Mouse (Mus musculus): ENCODE measurements around the gene Ltb4r2.

Ltb4r2 gene

DNA sequence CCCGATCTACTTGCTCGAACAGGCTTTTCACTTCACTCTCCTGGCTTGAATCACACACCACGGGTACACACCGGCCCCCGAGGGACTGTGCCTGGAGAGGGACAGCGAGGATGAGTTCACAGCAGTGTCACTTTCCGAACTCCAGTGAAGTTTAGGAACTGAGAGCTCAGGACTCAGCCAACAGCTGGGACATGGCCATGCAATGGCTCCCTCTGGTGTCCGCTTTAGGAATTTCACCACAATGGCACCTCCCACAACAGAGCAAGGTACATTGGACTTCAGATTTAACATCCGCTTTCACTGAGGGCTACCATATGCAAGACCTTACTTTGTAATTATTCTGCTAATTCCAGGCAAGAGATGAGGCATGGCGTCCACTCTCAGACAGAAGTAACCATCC lies 17.5 kb upstream of the Ltb4r2 start:
- DNase-seq: peak; percentile 92

DNA sequence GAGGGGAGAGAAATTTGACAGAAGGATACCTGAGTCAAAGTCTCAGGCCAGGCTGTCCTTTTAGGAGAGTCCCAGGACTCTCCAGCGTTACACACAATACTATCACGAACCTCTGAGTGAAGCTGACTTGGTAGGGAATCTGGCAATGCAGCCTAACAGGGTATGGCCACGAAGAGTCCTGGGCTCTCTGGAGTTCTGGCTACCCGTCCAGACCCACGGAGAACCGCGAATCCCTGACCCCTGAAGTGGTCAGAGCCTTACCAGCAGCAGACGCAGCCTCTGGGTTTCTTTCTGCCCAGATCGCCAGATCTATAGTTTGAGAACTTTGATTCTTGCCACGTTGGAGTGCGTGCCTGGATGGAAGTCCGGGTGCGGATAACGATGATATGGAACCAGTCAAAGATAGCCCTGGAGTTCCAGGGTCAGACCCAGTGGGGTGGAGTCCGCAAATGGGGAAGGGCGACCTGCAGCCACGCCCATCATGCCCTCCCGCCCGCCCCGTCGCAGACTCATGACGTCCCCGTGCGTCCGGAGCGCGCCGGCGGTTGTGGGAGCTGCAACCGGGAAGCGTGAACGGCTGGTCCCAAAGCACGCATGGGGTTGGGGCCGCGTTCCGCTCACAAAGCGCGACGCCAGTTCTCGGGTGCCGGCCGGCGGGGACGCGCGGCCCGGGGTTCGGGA lies 15.9 kb upstream of the Ltb4r2 start, which contains the start of the genes Dhrs1 and Nop9:
Gene Dhrs1 (minus strand): TSS at position 511 of the 681 bp plus-strand sequence.
Gene Nop9 (plus strand): TSS at position 514 of the 681 bp plus-strand sequence.
- peak; percentile 92 for DNase-seq

DNA sequence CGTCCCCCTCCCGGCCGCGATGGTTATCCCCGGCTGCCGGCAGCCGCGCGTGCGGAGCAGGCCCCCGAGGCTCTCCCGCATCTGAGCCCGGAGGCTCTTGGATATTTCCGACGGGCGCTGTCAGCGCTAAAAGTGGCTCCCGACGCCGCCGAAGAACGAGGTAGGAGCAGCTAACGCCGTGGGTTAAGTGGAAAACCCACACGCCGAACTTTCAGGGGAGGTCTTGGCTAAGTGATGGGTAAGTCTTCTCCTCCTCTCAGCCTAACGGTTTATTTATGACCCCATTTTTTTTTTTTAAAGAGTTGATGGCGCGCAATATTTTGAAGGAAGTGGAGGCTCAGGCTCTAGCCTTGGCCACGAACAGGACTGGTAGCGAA lies 15.4 kb upstream of the Ltb4r2 start:
- DNase-seq: no peak

DNA sequence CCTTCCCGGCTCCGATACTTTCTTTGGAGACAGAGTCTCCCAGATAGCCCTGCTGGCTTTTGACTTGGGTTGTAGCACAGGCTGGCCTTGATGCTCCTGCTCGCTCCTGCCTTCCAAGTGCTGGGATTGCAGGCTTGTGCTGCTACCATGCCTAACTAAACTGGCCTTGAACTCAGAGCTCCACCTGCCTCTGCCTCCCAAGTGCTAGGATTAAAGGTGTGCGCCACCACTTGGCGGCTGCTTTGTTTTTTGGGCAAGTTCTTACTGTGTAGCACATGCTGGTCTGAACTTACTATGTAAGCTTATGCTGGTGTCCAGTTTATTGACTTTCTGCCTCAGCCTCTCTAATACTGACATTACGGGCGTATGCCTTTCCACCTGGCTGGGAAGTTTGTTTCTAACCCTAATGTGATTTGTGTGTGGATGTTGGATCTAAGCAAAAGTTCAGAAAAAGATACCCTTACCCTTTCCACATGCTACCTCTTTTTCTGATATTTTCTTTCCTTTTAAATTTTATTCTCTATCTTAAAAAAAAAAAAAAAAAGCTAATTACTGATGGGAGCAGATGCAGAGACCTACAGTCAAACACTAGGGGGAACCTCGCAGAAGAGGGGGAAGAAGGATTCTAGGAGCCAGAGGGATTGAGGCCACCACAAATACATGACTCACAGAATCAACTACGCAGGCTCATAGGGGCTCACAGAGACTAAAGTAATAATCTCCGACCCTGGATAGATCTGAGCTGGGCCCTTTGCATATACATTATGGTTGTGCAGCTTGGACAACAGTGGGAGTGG lies 14.0 kb upstream of the Ltb4r2 start:
- DNase-seq: no peak

DNA sequence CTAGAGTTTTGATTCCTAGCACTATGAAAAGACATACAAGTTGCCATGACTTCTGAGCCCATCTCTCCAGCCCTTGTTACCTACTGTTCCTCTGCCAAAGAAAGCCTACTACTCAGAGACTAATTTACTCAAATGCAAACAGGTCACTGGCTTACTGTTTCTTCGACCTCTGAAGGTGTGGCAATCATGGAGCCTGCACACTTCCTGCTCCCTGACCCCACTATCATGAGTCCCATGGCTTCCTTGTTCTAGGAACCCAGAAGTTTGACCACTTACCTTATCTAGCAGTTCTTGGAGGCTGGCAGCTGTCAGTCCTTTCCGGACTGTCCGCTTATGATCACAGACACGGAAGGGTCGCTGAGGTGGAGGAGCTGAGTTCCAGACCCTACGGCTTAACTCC lies 3.7 kb upstream of the Ltb4r2 start:
- DNase-seq: no peak

DNA sequence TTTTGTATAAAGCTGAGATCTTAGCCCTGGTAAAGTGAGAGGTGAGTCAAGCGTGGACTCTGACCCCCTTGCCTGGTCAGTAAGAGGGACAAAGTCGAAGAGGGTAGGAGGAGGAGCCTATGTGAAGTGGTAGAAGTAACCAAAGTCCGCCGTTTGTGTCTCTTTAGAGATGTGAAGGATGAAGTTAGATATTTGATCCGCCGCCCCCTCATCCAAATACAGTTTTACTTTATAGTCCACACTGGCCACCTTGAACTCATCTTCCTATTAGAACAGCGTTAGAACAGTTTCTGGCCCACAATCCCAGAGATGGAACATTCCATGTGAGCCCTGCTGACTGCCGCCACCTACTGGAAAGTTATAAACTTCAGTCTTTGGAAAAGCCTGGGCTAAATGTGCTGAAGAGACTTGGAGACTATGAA lies 2.9 kb upstream of the Ltb4r2 start, which contains the start of gene Cideb:
Gene Cideb (minus strand): TSS at position 96 of the 422 bp plus-strand sequence.
- peak; percentile 39 for DNase-seq

DNA sequence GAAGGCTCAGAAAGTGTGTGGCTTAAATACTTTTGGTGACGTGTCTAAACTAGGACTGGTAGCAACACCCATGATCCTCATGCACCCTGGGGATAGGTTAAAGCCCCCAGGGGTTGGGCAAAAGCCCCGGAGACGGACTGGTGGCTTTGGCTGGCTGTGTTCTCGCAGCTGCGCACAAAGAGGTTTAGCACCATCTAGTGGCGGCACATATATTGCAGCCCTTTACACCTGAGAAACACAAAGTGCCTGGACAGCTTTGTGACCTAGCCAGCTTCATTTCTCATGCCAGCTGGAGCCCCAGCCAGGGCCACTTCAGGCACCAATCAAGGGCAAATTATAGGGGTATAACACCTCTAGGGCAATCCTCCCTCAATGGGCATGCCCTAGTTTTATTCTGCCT lies 1.1 kb upstream of the Ltb4r2 start:
- DNase-seq: peak; percentile 92

DNA sequence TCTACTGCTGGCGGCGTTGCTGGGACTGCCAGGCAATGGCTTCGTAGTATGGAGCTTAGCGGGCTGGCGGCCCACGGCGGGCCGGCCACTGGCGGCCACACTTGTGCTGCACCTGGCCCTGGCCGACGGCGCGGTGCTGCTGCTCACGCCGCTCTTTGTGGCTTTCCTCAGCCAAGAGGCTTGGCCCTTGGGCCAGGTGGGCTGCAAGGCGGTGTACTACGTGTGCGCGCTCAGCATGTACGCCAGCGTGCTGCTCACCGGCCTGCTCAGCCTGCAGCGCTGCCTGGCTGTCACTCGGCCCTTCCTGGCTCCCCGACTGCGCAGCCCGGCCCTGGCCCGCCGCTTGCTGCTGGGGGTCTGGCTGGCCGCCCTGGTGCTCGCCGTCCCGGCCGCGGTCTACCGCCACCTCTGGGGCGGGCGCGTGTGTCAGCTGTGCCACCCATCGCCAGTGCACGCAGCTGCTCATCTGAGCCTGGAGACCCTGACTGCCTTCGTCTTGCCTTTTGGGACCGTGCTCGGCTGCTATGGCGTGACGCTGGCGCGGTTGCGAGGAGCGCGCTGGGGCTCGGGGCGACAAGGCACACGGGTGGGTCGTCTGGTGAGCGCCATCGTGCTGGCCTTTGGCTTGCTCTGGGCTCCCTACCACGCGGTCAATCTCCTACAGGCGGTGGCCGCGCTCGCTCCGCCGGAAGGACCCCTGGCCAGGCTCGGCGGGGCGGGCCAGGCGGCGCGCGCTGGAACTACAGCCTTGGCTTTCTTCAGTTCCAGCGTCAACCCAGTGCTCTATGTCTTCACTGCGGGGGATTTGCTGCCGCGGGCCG lies 983 bp downstream of the Ltb4r2 start:
- peak; percentile 63 for DNase-seq

DNA sequence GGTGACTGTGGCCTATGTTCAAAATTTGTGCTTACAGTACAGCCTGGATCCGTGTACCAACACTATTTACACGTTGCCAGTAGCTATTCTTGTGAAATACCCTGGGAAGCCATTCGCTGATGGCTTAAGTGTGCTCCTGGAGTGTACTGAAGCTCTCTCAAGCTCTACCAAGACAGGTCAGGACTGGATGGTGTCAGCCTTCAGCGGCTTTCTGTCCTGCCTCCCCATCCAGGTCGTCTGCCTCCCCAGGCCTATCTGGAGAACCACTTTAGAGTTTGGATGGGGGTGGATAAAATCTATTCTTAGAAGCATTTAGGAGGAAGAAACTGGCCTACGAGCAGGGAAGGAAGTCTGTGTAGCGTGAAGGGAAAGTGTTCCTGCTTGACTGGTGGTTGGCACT lies 1.9 kb downstream of the Ltb4r2 start:
- no peak for DNase-seq

DNA sequence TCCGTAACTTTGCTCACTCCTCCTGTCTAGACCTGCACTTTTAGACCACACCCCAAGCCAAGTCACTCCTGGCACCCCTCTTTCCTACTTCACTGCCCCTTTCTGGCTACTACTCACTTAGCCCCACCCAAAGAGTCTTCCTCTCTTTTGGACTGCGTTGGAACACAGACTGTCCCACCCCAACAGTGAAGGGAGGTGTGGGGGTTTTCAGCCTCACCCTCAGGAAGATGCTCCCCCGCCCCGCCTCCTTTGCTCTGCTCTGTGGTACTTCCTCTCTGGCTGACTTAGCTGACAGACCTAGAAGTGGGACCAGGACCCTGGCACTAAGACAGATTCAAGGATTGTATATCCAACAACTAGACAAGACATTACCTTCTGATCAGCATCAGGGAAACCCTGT lies 4.5 kb downstream of the Ltb4r2 start, which contains the start of gene Ltb4r1:
Gene Ltb4r1 (plus strand): TSS at position 267 of the 400 bp plus-strand sequence.
- DNase-seq: peak; percentile 41

DNA sequence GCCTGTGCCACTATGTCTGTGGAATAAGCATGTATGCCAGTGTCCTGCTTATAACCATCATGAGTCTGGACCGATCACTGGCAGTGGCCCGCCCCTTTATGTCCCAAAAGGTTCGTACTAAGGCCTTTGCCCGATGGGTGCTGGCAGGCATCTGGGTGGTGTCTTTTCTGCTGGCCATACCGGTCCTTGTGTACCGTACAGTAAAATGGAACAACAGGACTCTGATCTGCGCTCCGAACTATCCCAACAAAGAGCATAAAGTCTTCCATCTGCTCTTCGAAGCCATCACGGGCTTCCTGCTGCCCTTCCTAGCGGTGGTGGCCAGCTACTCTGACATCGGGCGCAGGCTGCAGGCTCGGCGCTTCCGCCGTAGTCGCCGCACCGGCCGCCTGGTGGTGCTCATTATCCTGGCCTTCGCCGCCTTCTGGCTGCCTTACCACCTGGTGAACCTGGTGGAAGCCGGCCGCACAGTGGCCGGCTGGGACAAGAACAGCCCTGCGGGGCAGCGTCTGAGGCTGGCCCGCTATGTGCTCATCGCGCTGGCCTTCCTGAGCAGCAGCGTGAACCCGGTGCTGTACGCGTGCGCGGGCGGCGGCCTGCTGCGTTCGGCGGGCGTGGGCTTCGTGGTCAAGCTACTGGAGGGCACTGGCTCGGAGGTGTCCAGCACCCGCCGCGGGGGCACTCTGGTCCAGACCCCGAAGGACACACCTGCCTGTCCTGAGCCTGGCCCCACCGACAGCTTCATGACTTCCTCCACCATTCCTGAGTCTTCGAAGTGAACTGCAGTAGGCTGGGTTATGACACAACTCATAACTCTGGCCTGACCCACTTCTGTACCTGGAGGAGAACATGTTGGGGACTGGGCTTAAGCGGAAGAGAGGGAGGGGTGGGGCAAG lies 6.5 kb downstream of the Ltb4r2 start:
- DNase-seq: peak; percentile 54

DNA sequence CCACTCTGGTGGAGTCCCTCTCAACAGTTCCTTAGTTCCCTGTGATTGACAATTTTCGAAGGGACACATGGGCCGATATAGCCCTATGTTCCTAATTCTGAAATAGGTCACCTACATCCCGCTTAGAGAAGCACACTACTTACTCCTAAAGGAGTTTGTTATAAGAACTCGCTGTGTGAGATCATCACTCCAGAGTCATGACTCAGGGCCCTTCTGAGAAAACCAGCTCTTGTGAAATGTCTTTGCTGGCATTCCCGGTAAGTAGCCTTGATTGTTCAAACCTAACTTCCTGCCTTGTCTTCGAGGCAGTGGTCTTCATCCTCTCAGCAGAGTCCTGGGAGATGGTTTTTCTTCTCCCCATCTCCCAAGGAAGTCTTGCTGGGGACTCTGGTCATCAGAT lies 7.3 kb downstream of the Ltb4r2 start:
- no peak for DNase-seq

DNA sequence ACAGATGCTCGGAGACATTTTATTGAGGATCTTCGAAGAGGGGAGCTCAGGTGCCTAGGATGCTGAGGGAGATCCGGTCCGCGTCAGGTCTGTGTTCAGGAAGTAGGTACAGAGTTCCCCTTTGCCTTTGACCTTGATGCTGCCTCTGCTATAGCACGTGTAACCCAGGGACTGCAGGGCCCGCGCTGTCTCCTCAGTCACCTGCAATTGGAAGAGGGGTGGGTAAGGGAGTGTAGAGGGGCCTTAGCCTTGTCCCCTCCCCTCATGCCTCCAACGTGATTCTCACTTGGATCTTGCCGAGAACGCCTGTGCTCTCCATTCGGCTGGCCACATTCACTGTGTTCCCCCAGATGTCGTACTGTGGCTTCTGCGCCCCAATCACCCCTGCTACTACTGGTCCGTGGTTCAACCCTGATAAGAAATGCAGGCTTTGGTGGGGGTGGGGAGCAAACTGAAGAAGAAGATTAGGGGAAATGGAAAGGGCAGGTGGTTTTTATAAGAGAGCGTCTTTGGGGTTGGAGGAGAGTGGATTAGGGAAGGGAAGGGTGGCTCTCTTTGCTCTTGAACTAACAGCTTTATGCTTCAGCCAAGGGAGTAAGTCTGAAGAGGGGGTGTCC lies 8.0 kb downstream of the Ltb4r2 start:
- DNase-seq: no peak

DNA sequence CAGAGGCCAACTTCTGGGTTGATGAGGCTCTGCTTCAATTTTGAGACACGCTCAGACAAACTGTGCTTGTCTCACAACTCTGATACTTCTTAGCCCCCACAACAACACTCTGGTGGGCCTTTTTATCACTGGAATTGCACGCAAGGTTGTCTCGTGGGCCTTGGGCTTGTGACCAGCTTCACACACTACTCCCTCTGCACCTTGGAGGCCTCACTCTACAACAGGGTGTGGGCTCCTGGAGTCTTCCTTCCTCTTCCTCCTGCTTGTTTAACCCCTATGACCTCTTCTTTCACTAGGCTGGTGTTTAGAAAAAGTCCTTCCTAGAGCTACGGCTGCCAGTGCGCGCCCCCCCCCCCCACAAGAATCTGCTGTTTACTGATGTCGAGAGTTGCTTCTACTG lies 15.5 kb downstream of the Ltb4r2 start:
- peak; percentile 0 for DNase-seq

DNA sequence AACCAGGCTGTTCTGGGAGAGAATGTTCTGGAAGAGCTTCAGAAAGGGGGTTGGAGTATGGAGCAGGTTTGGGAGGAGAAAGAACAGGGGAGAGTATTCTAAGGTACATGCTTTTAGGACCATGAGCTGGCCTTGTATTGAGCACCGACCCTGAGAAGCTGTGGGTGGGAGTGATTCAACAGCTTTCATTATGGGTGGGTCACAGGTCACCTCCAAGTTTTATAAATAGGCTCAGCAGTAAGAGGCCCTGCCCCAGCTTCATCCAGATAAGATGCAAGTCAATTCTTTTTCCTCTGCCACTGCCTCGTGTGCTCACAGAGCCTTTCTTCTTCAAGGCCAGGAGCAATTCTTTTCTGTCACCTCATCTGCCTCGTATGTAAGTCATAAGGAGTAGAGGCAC lies 15.9 kb downstream of the Ltb4r2 start:
- peak; percentile 1 for DNase-seq

DNA sequence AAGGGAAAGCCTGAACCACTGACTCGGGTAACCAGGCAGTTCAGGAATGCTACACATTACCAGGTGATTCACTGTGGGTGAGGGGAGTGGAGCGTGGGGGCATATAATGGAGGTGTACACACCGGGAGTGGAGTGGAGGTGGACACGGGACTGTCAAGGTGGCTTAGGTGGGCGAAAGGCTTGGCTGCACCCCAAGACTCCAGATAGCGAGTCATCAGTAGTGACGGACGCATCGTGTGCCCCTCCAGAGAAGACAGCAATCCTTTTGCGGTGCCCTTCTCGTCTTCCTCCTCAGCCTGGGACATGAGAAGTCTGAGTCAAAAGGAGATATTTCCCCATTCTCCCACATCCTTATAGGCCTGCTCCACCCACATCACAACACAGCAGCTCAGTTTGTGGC lies 16.6 kb downstream of the Ltb4r2 start:
- peak; percentile 3 for DNase-seq

DNA sequence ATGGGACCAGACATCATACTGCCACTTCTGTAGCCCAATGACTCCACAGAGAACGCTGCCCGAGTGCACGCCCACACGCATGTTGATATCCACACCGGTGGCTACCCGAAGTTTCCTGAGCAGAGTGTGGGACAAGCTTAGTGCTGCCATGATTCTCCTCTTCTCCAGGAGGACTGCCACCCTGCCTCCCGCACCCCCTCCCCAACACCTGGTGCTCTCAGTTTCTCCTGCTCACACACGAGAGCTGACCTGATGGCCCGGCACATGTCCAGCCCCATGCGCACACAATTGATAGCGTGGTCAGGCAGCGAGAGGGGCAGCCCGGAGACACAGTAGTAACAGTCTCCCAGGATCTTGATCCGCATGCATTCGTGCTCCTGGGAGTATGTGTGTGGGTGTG lies 17.5 kb downstream of the Ltb4r2 start:
- peak; percentile 6 for DNase-seq

DNA sequence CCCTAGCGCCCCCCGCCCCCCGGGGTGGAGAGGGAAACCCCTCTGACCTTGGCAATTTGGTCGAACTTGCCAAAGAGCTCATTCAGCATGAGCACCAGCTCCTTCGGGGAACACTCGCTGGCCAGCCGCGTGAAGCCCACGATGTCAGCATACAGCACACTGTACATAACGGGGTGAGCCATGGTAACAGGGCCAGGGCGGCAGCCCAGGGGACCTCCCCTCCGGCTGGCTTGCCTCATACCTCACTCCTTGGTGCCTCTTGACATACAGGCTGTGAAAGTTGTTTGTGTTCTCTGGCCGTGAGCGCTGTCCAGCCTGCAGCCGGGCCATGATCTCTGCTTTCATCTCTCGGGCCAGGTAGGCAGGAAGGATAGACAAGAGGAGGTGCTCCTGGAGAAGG lies 18.4 kb downstream of the Ltb4r2 start:
- peak; percentile 6 for DNase-seq

DNA sequence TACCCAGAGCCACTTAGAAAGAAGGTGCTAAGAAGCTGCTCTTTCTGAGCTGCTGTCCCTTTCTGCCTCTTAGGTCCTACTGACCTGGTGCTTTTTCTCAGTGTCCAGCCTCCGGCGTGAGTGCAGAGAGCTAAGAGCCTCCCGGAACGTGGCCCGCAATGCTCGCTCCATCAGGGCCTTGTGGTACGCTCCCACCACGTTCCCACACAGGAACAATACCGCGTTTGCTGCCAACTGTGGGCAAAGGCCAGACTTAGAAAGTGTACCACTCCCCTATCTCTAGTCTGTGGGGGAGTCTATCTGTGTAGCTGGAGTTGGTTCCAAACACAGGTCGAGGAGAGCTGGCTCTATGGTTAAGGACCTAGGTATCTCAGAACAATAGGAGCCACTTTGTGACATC lies 19.5 kb downstream of the Ltb4r2 start:
- DNase-seq: peak; percentile 7

DNA sequence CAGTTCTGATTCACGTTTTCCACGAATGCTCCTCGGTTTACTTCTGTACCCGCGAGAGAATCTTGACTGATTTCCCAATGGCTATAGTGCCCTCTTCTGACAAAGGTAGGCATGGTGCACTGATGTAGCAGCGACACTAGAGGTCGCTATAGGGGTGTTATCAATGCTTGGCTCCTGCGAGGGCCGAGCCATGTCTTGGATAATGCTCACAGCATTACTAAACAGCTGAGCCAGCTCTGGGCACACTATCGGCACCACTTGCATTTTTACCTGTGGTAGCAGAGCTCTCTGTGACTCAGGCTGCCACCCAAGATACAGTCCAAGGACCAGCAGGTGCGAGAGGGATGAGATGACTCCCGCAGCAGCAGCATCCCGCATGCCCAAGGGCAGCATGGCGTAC lies 20.1 kb downstream of the Ltb4r2 start:
- peak; percentile 63 for DNase-seq

DNA sequence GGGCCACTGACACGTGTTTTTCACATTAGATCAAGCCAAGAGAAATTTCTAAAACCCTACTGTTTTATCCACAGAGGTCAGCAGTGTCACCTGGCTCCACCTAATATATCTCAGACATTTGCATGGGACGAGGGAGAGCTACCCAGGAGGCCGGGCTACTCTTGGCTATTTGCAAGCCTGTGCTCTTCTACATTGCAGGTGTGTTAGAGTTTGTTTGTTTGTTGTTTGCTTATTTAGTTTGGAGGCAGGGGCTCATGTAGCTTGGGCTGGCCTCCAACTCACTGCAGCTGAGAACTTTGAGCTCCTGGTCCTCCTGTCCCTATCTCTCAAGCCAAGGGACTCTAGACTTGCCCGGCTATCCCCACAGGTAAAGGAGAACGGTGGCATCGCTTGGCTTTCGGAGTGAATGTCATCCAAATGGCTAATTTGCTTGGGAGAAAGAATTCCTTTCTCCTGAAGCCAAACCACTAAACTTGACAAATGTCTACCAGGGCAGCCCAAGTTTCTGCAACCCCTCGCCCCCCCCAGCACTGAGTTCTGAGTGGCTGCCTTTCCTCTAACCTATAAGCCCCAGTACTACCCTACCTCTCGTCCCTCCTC lies 21.2 kb downstream of the Ltb4r2 start:
- DNase-seq: no peak
